Mouse (Mus musculus) myocyte (in vitro differentiated cells): ENCODE measurements at regions not wholly inside any gene's neighbourhood (a gene's known extent, or its start where the extent isn't known, plus 50 kb on each side); places are given as distances from the start of the nearest gene placed in this dataset.

Source experiments
- E2F4 ChIP-seq: IDR thresholded peaks from one replicate; pipeline ENCODE4 v1.6.1; 2011; ENCODE audit warnings: mild to moderate bottlenecking, control low read depth, moderate library complexity; ENCODE audit not compliant: insufficient read depth
- MAX ChIP-seq: IDR thresholded peaks from one replicate; pipeline ENCODE4 v1.6.1; 2011; ENCODE audit warnings: low read depth, mild to moderate bottlenecking, control low read depth
- MYOG ChIP-seq, 3 experiments: IDR thresholded peaks; one replicate each; pipeline ENCODE4 v1.6.1; 2011; ENCODE audit warnings: control low read depth in 2 of 3, low read depth in 2 of 3, mild to moderate bottlenecking in 2 of 3; ENCODE audit not compliant: insufficient read length in 2 of 3, control insufficient read depth in 1 of 3, insufficient read depth in 1 of 3
- POLR2A ChIP-seq: IDR thresholded peaks from one replicate; pipeline ENCODE4 v1.6.1; 2011; ENCODE audit warnings: low read depth, mild to moderate bottlenecking, control low read depth, moderate library complexity; ENCODE audit not compliant: insufficient read length
- REST ChIP-seq: IDR thresholded peaks from one replicate; pipeline ENCODE4 v1.6.1; 2011; ENCODE audit warnings: mild to moderate bottlenecking, control low read depth, moderate library complexity; ENCODE audit not compliant: insufficient read depth, insufficient read length

DNA sequence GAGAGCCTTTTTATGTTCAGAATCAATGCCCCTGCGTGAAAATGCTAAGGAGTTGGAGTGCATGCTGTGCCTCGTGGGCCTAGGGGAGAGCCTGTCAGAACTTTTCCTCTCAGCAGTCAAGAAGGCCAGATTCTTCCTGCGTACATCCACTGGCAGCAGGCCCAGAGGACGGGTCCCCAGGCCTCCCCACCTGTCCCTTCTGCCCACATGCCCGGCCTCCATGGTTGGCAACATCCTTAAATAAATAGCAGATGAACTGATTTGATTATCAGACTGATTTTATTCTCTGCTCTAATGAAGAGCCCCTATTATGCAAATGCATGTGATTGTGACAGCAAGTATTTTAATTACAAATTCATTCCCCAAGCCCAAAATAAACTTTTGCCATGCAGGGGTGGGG lies 479.2 kb upstream of the Fam19a5 start:
- TF ChIP-seq POLR2A, result no peak
- no peak for TF ChIP-seq MAX
- no peak for TF ChIP-seq E2F4
- no peak for TF ChIP-seq MYOG (IDR thresholded peaks at IDR 0.05; ENCODE audit: control insufficient read depth in 1 of 3, insufficient read depth in 1 of 3, insufficient read length in 2 of 3, low read depth in 2 of 3)
- TF ChIP-seq REST, result no peak
